Mouse (Mus musculus): ENCODE measurements around the gene Mst1r. TPM values are rescaled to one million over a fixed set of nuclear protein-coding genes. Genes with fewer than 3 reads are reported as not detected.

Mst1r gene
- total and polyA plus RNA-seq, 3 experiments = not detected

DNA sequence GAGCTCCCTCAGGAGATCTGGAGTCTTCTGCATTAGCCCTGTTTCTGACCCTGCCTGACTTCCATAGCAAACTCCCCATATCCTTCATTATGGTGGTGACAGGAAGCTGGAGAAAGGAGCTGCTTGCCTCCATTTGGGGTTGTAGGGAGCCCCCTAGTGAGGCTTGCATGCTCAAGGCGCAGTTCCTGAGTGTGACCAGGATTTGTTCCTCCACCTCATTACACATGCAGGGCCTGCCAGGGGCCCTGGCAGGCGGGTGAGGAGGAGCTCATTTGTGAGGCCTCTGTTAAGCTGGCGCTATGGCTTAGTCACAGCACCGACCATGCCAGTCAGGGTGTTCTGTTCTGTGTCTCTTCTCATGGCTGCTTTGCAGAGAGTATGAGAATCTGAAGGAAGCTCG lies 55.2 kb downstream of the Mst1r start:
- in situ Hi-C loops (cut with MboI; ENCODE audit: low pct_ligation_motif_present, low pct_unique_long_range_greater_than_20kb, low sequenced_read_pairs) = loop anchor here (5.0 kb wide), 1 partner anchor 35 kb away; the partner anchor contains the start of gene Gm20662
- no peak for DNase-seq (ENCODE audit: extremely low read depth)
- dilution Hi-C loops (cut with MboI; ENCODE audit: extremely low pct_ligation_motif_present, extremely low pct_unique_long_range_greater_than_20kb, low sequenced_read_pairs) = no loop called here
- Histone ChIP-seq H3K9ac (ENCODE audit: insufficient read depth, low read depth) (no peak overlapping the region), H3K4me3 (replicated peaks in 1 of 3; ENCODE audit: low read depth in 2 of 3, low read length in 2 of 3, poor library complexity in 1 of 3) (no peak overlapping the region), H3K4me1 (ENCODE audit: control insufficient read depth in 1 of 2, insufficient read depth in 2 of 2) (peaks cover 3 to 25% of the 10 kb centered on the region in 2 experiments), H3K4me2 (ENCODE audit: insufficient read depth, low read depth, poor library complexity, severe bottlenecking) (no peak overlapping the region), H3K27me3 (replicated peaks) (no peaks in the 10 kb centered on the region), H3K9me3 (replicated peaks; ENCODE audit: low read length) (no peaks in the 10 kb centered on the region), H3K27ac (ENCODE audit: insufficient read depth, low read depth) (no peak overlapping the region), H3K79me2 (replicated peaks; ENCODE audit: control insufficient read depth, extremely low read depth, insufficient read depth, poor library complexity, severe bottlenecking) (no peaks in the 10 kb centered on the region), H3K36me3 (replicated peaks in 1 of 2; ENCODE audit: control insufficient read depth in 1 of 2, insufficient read depth in 1 of 2, low read length in 1 of 2) (peaks cover 66 to 98% of the 10 kb centered on the region in 2 experiments)
- TF ChIP-seq TCF12 (IDR thresholded peaks at IDR 0.05; ENCODE audit: low read depth, low read length) (no peak), MAX (IDR thresholded peaks at IDR 0.05; ENCODE audit: low read length) (no peak), E2F4 (IDR thresholded peaks at IDR 0.05; ENCODE audit: insufficient replicate concordance, low read depth, low read length) (no peak), ZKSCAN1 (IDR thresholded peaks at IDR 0.05; ENCODE audit: borderline replicate concordance, low read depth, low read length) (no peak), SMC3 (IDR thresholded peaks at IDR 0.05; ENCODE audit: low read depth, low read length) (0 out of 2 replicates have a peak, but pooled peaks have one; percentile 9), KAT2A (IDR thresholded peaks at IDR 0.05; ENCODE audit: insufficient replicate concordance, low read length) (no peak), RCOR1 (conservative IDR thresholded peaks at IDR 0.05; ENCODE audit: low read depth, low read length) (no peak), EP300 (IDR thresholded peaks at IDR 0.05; ENCODE audit: low read length) (no peak), USF1 (IDR thresholded peaks at IDR 0.05; ENCODE audit: low read depth, low read length) (no peak), RAD21 (IDR thresholded peaks at IDR 0.05; ENCODE audit: low read depth, low read length) (peak; percentile 16), CTCF (conservative IDR thresholded peaks at IDR 0.05 in 1 of 2, IDR thresholded peaks at IDR 0.05 in 1 of 2; ENCODE audit: low read depth in 2 of 2, low read length in 2 of 2) (peak in 1 of 2 experiments; percentile 49; a peak in 2 of 4 replicates)

DNA sequence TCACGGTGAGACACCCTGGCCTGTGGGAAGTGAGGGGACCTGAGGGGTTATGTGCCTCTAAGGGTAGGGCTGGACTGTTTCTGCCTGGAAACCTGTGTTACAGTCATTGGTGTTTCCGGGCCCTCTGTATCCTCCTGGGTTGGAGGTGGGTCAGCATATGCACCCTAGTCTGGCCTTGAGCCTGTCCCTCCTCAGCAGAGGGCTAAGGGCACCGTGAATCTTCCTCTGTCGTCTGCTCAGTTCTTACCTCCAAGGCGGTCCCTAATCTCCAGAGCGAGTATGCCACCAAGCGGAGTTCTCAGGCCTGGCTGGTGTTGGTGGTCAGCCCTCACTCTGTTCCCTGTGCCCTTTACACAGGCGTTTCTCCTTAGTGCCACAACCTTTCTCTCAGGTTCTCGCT lies 56.2 kb downstream of the Mst1r start:
- Histone ChIP-seq H3K36me3 (replicated peaks in 1 of 2; ENCODE audit: control insufficient read depth in 1 of 2, insufficient read depth in 1 of 2, low read length in 1 of 2) (peaks cover 62 to 95% of the 10 kb centered on the region in 2 experiments), H3K27ac (ENCODE audit: insufficient read depth, low read depth) (no peak overlapping the region), H3K9me3 (replicated peaks; ENCODE audit: low read length) (no peaks in the 10 kb centered on the region), H3K79me2 (replicated peaks; ENCODE audit: control insufficient read depth, extremely low read depth, insufficient read depth, poor library complexity, severe bottlenecking) (no peaks in the 10 kb centered on the region), H3K9ac (ENCODE audit: insufficient read depth, low read depth) (no peak overlapping the region), H3K4me2 (ENCODE audit: insufficient read depth, low read depth, poor library complexity, severe bottlenecking) (no peak overlapping the region), H3K4me1 (ENCODE audit: control insufficient read depth in 1 of 2, insufficient read depth in 2 of 2) (peaks cover 3 to 25% of the 10 kb centered on the region in 2 experiments), H3K4me3 (replicated peaks in 1 of 3; ENCODE audit: low read depth in 2 of 3, low read length in 2 of 3, poor library complexity in 1 of 3) (no peak overlapping the region), H3K27me3 (replicated peaks) (no peaks in the 10 kb centered on the region)
- no peak for DNase-seq (ENCODE audit: extremely low read depth)
- in situ Hi-C loops (cut with MboI; ENCODE audit: low pct_ligation_motif_present, low pct_unique_long_range_greater_than_20kb, low sequenced_read_pairs) = loop anchor here (5.0 kb wide), 1 partner anchor 34 kb away; the partner anchor contains the start of gene Gm20662
- TF ChIP-seq ETS1 (conservative IDR thresholded peaks at IDR 0.05; ENCODE audit: low read depth, low read length) (no peak), NRF1 (IDR thresholded peaks at IDR 0.05; ENCODE audit: low read depth, low read length) (no peak), SIN3A (IDR thresholded peaks at IDR 0.05; ENCODE audit: low read length) (no peak), POLR2AphosphoS2 (IDR thresholded peaks at IDR 0.05; ENCODE audit: low read depth, low read length) (no peak), USF2 (conservative IDR thresholded peaks at IDR 0.05; ENCODE audit: low read depth, low read length) (no peak), RAD21 (IDR thresholded peaks at IDR 0.05; ENCODE audit: low read depth, low read length) (no peak), JUND (conservative IDR thresholded peaks at IDR 0.05; ENCODE audit: low read depth, low read length) (no peak), SMC3 (IDR thresholded peaks at IDR 0.05; ENCODE audit: low read depth, low read length) (no peak), CHD1 (IDR thresholded peaks at IDR 0.05; ENCODE audit: low read depth, low read length) (no peak)
- dilution Hi-C loops (cut with MboI; ENCODE audit: extremely low pct_ligation_motif_present, extremely low pct_unique_long_range_greater_than_20kb, low sequenced_read_pairs) = no loop called here
